ENCODE assay signal across 8 mouse cellular contexts in genomic region chr17:31841842-31842611, GRCm38 (mm10). TPM values are rescaled to one million over a fixed set of nuclear protein-coding genes. Genes with fewer than 3 reads are reported as not detected.
DNase-seq lines count a peak whose midpoint lies in the region; ATAC-seq and TF ChIP-seq lines count a peak whose summit lies in the region.
"Had no signal": no experiment of that assay in that cellular context is flagged by ENCODE, and none has a peak within 500 bp of the region (broad histone marks: within the 10 kb centered on the region; RNA-seq: fewer than 3 reads in every experiment).

No protein-coding gene starts in this region.

- 50% methylated on average over 18 of the region's 18 CpGs for WGBS in liver, postnatal 0 days (ENCODE audit: insufficient replicate concordance)

- H3K4me2 ChIP-seq in liver, postnatal 0 days (ENCODE audit: low read depth, low read length): no peak overlapping the region
- H3K4me2 ChIP-seq: neural tube, embryonic 13.5 days had no signal

- TF ChIP-seq CTCF in testis, adult 2 months (IDR thresholded peaks at IDR 0.05; ENCODE audit: control insufficient read depth, insufficient read depth, insufficient replicate concordance, low read depth, low read length): no peak
- TF ChIP-seq CTCF in liver, postnatal 0 days (IDR thresholded peaks at IDR 0.05; ENCODE audit: low read depth): no peak

- H3K4me1 ChIP-seq in testis, adult 2 months (ENCODE audit: control insufficient read depth, insufficient read depth, low read length): peaks cover 4% of the 10 kb centered on the region
- H3K4me1 ChIP-seq in liver, postnatal 0 days (ENCODE audit: insufficient read depth): peaks cover 57% of the 10 kb centered on the region

- ATAC-seq in liver, postnatal 0 days: peak; percentile 70

- no peak overlapping the region for H3K4me3 ChIP-seq in testis, adult 2 months (ENCODE audit: control insufficient read depth, low read depth, low read length)
- H3K4me3 ChIP-seq in liver, postnatal 0 days (ENCODE audit: low read depth, low read length): no peak overlapping the region
- H3K4me3 ChIP-seq: neural tube, embryonic 13.5 days had no signal

- H3K27ac ChIP-seq in testis, adult 2 months (ENCODE audit: control insufficient read depth, insufficient read depth, low read depth, low read length): peak overlapping the region; percentile 5
- H3K27ac ChIP-seq in liver, postnatal 0 days (ENCODE audit: low read depth): peak overlapping the region; percentile 80
- H3K27ac ChIP-seq: neural tube, embryonic 13.5 days had no signal

- peak; percentile 45; the same call in 1 of the 2 replicates for TF ChIP-seq EP300 in liver, postnatal 0 days (IDR thresholded peaks at IDR 0.05; ENCODE audit: low read depth)

- H3K9ac ChIP-seq in liver, postnatal 0 days (replicated peaks): no peak overlapping the region
- H3K9ac ChIP-seq: neural tube, embryonic 13.5 days had no signal

- no peak for DNase-seq in testis, postnatal 14 days (ENCODE audit: low spot score)
- DNase-seq in gastrocnemius, postnatal 25 days: peak; percentile 60
- DNase-seq in liver, postnatal 0 days: peak; percentile 57
- DNase-seq in urinary bladder, postnatal 25 days (ENCODE audit: low spot score): peak; percentile 53
- no peak for DNase-seq in Muller cell, postnatal 12 days (ENCODE audit: inconsistent ontology term)
- DNase-seq in cerebellum, postnatal 10 days: no peak

- no peaks in the 10 kb centered on the region for H3K9me3 ChIP-seq in liver, postnatal 0 days (ENCODE audit: low read length)
- H3K9me3 ChIP-seq: neural tube, embryonic 13.5 days had no signal

- H3K27me3 ChIP-seq in testis, adult 2 months (ENCODE audit: control insufficient read depth, insufficient read depth, low read length): no peaks in the 10 kb centered on the region
- H3K27me3 ChIP-seq in liver, postnatal 0 days (ENCODE audit: insufficient read depth, low read length): no peaks in the 10 kb centered on the region
- H3K27me3 ChIP-seq: neural tube, embryonic 13.5 days had no signal

- TF ChIP-seq POLR2A in testis, adult 2 months (IDR thresholded peaks at IDR 0.05; ENCODE audit: control insufficient read depth, low read depth, low read length): no peak

- H3K36me3 ChIP-seq in testis, adult 2 months (ENCODE audit: control insufficient read depth, insufficient read depth, low read length): no peaks in the 10 kb centered on the region
- peaks cover 28% of the 10 kb centered on the region for H3K36me3 ChIP-seq in liver, postnatal 0 days (replicated peaks; ENCODE audit: insufficient read depth, low read length)

RNA-seq across cellular contexts. Expression of gene Sik1, which starts 13.6 kb away (rescaled TPM):
- polyA plus RNA-seq in testis, adult 2 months (2012; rRNA removed): 19.2 and 26.4 TPM in 2 replicates
- 10 to 100 TPM; 17.2 to 19.6 TPM for total RNA-seq in gastrocnemius, postnatal 25 days (2021)
- 7.8 and 8.1 TPM in 2 replicates for polyA plus RNA-seq in liver, postnatal 0 days (2015; fragmentation: Nextera tagmentation; extraction: Ambion mirVana)

Comparison
In these comparisons a context has a peak if more than half of its experiments do, and no peak if none do; other contexts are left out.
1. DNase-seq: peak in gastrocnemius, postnatal 25 days (single experiment), liver, postnatal 0 days (single experiment) and urinary bladder, postnatal 25 days (single experiment); none in testis, postnatal 14 days (single experiment), Muller cell, postnatal 12 days (single experiment) and cerebellum, postnatal 10 days (0 of 2).